Mouse (Mus musculus) urinary bladder, postnatal 36 days (tissue): ENCODE measurements around the gene Nxph2.
"Not testable (repeated sequence)": the region's sequence is repeated elsewhere in the genome, so short reads cannot be mapped to it uniquely, and the experiment has no call there.

Experiments
- DNase-seq, 2 experiments: peaks; one replicate each; pipeline ENCODE4 v3.0.0; 2022; ENCODE audit warnings: low spot score in 2 of 2, mixed read lengths in 1 of 2

The Nxph2 gene

DNA sequence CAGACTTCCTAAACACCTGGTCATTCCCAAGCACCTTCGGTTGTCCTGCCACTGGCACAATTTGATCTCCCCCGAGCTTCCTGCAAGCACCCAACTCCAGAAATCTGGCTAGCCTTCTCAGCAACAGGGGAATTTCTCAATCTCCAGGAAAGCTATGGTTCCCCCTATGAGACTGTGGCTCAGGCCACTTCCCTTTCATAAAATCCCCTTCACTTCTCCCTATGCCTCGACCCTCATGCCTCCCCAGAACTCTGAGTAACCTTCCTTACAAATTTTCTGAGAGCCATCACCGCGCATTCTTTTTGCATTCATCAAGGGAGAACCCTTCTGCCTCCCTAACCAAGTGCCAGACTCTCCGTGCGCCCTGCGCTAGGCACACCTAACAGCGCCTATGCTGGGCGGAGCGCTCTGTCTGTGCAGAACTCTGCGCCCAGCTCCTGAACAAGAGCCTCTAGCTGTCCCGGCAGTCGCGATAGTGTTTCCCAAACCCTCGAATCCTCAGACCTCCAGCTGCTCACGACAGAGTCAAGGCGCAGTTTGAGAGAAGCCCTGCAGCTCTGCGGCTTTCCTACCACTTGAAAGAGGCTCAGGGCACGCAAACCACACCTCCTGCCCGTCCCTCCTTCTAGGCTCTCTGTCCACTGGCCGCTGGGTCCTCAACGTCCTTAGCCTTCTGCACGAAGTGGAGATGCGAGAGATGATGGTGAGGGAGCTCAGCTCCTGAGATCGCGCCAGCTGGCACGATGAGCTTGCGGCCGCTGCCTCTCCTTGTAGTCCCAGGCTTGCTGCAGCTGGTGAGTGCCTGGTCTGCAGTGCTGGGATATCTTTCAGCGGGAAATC is at the start of gene Nxph2:
Gene Nxph2, plus strand, starts transcription at position 501 of the 840 bp plus-strand sequence.
- no peak for DNase-seq

DNA sequence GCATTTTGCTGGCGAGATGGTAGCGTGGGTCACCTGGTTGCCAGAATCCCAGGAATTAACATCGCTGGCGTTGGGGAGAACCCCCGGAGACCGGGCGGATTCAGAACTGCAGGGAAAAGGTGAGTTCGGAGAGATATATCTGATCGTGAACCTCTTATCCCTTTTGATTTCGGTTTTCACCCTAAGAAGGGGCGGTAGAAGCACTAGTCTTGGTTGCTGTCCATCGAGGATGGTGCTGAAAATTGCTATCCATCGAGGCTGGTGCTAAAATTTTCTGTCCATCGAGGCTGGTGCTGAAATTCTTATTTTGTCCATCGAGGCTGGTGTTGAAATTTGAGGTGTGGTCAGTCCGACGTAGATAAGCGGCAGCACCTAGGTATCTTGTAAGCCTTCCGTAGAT is 30.1 kb upstream of the Nxph2 start:
- DNase-seq = not testable (repeated sequence)

DNA sequence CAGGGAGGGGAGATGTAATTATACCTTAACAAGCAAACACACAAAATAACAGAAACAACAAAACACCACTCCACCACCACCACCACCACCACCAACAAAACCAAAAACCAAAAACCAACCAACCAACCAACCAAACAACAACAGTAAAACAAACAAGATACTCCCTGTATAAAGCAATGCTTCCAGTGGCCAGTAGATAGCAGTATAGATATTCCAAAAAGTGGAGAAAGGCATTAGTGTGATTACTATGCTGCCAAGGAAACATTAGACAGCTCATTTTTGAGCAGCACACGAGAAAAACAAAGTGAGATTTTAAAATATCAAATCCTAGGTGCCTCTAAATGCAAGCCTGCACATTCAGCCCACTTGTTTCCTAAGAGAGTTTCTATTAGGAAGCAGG is 6.2 kb upstream of the Nxph2 start:
- DNase-seq = no peak
